Comparison of ENCODE assay signal across 9 mouse cellular contexts in genomic region chr9:80165690-80166089, GRCm38 (mm10). TPM values are rescaled to one million over a fixed set of nuclear protein-coding genes. Genes with fewer than 3 reads are reported as not detected.
A peak's percentile ranks its signal among the peaks of the same experiment; 100 is the strongest.
DNase-seq lines count a peak whose midpoint lies in the region; ATAC-seq and TF ChIP-seq lines count a peak whose summit lies in the region.
"Had no signal": no experiment of that assay in that cellular context is flagged by ENCODE, and none has a peak within 500 bp of the region (broad histone marks: within the 10 kb centered on the region; RNA-seq: fewer than 3 reads in every experiment).

No protein-coding gene starts in this region.

- H3K36me3 ChIP-seq in forebrain, embryonic 16.5 days (ENCODE audit: control insufficient read depth, insufficient read depth) = no peaks in the 10 kb centered on the region
- no peaks in the 10 kb centered on the region for H3K36me3 ChIP-seq in neural tube, embryonic 13.5 days
- H3K36me3 ChIP-seq: G1E had no signal

- intact Hi-C loops in left cerebral cortex, adult 2 months (cut with DNase I) = loop anchor here (5.0 kb wide), 1 partner anchor 37 kb away; no protein-coding TSS in a partner anchor
- intact Hi-C loops in left cerebral cortex, postnatal 4 days (cut with DNase I) = no loop called here

- TF ChIP-seq CTCF in left cerebral cortex, adult 2 months (IDR thresholded peaks at IDR 0.05) = no peak; the same call in 1 of the 2 replicates

- no peak overlapping the region for H3K9ac ChIP-seq in forebrain, embryonic 16.5 days (replicated peaks; ENCODE audit: low read depth, low read length)
- 0 out of 2 replicates have a peak overlapping the region, but pooled peaks have one; percentile 41 for H3K9ac ChIP-seq in neural tube, embryonic 13.5 days

- no peaks in the 10 kb centered on the region for H3K9me3 ChIP-seq in forebrain, embryonic 16.5 days (ENCODE audit: control insufficient read depth, low read length)
- no peaks in the 10 kb centered on the region for H3K9me3 ChIP-seq in neural tube, embryonic 13.5 days

- WGBS in forebrain, embryonic 16.5 days = 49% methylated on average over 9 of the region's 9 CpGs
- 44% methylated on average over 9 of the region's 9 CpGs for WGBS in neural tube, embryonic 13.5 days

- H3K27me3 ChIP-seq in forebrain, embryonic 16.5 days (replicated peaks; ENCODE audit: control insufficient read depth, insufficient read depth, low read length) = no peaks in the 10 kb centered on the region
- no peaks in the 10 kb centered on the region for H3K27me3 ChIP-seq in neural tube, embryonic 13.5 days

- H3K27ac ChIP-seq in left cerebral cortex, adult 2 months = peak overlapping the region; percentile 91
- no peak overlapping the region for H3K27ac ChIP-seq in forebrain, embryonic 16.5 days (ENCODE audit: low read length)
- no peak overlapping the region for H3K27ac ChIP-seq in neural tube, embryonic 13.5 days (replicated peaks)

- H3K4me1 ChIP-seq in forebrain, embryonic 16.5 days (replicated peaks; ENCODE audit: control insufficient read depth, insufficient read depth, low read length) = peaks cover 5% of the 10 kb centered on the region; the same call in 1 of the 2 replicates
- H3K4me1 ChIP-seq in neural tube, embryonic 13.5 days (replicated peaks) = peaks cover 11% of the 10 kb centered on the region

- peak overlapping the region; percentile 43 for H3K4me2 ChIP-seq in forebrain, embryonic 16.5 days (ENCODE audit: low read length)
- H3K4me2 ChIP-seq in neural tube, embryonic 13.5 days = peak overlapping the region; percentile 76

- no peak for ATAC-seq in forebrain, embryonic 16.5 days
- no peak for ATAC-seq in neural tube, embryonic 13.5 days (ENCODE audit: low read depth)

- DNase-seq in left cerebral cortex, adult 2 months (ENCODE audit: extremely low spot score in 1 of 2, low spot score in 2 of 2) = no peak
- DNase-seq in left cerebral cortex, postnatal 4 days = no peak
- peak; percentile 59 for DNase-seq in kidney, postnatal 10 days
- no peak for DNase-seq in frontal cortex, postnatal 14 days (ENCODE audit: low spot score in 2 of 2)
- DNase-seq in frontal cortex, postnatal 36 days (ENCODE audit: low spot score in 2 of 2) = no peak
- DNase-seq in testis, postnatal 14 days (ENCODE audit: low spot score) = no peak

- peak overlapping the region; percentile 100 for H3K4me3 ChIP-seq in left cerebral cortex, adult 2 months
- H3K4me3 ChIP-seq in forebrain, embryonic 16.5 days (replicated peaks; ENCODE audit: low read length) = peak overlapping the region; percentile 24
- H3K4me3 ChIP-seq in neural tube, embryonic 13.5 days = peak overlapping the region; percentile 80

RNA-seq across cellular contexts. Expression of gene Myo6, which starts 0.9 kb away (rescaled TPM):
- total RNA-seq in left cerebral cortex, adult 2 months (2021) = 10 to 100 TPM; 65.0 to 67.0 TPM
- 10 to 100 TPM; 41.7 to 41.8 TPM for total RNA-seq in left cerebral cortex, postnatal 4 days (2021)
- 14.0 and 16.7 TPM in 2 replicates for polyA plus RNA-seq in forebrain, embryonic 16.5 days (2015; fragmentation: Nextera tagmentation; extraction: Ambion mirVana)
- polyA plus RNA-seq in neural tube, embryonic 13.5 days (2015; fragmentation: Nextera tagmentation; extraction: Ambion mirVana) = 15.4 and 16.2 TPM in 2 replicates

Comparison
In these comparisons a context has a peak if more than half of its experiments do, and no peak if none do; other contexts are left out.
1. H3K4me3 ChIP-seq: peak in every context shown above with its lines; median percentile 100 in left cerebral cortex, adult 2 months; 80 in neural tube, embryonic 13.5 days; 24 in forebrain, embryonic 16.5 days.